Mouse (Mus musculus): ENCODE measurements around the gene Tctex1d4. TPM values are rescaled to one million over a fixed set of nuclear protein-coding genes. Genes with fewer than 3 reads are reported as not detected.

The Tctex1d4 gene
- total and polyA plus RNA-seq, 2 experiments: 0.17 TPM; not detected in 1

- peak within 1 kb of the TSS; percentile 86 for H3K27ac ChIP-seq (replicated peaks; ENCODE audit: insufficient read depth, low read depth, low read length)
- no peaks in the 10 kb centered on the region for H3K27me3 ChIP-seq (ENCODE audit: control insufficient read depth, insufficient read depth, low read length)
- H3K4me1 ChIP-seq (ENCODE audit: control insufficient read depth, insufficient read depth, low read length): peaks cover 10% of the 10 kb centered on the region; the same call in 1 of the 2 replicates
- peak; percentile 33 for DNase-seq (ENCODE audit: extremely low read depth, low read depth, low spot score)
- peak within 1 kb of the TSS; percentile 27 for H3K9ac ChIP-seq (ENCODE audit: low read depth, low read length)
- no peak within 1 kb of the TSS for H3K4me3 ChIP-seq (ENCODE audit: insufficient read depth, low read depth, low read length)
- peaks cover 29% of the 10 kb centered on the region for H3K36me3 ChIP-seq (ENCODE audit: control insufficient read depth, insufficient read depth, low read length)
- 49% methylated on average over 8 of the region's 8 CpGs for WGBS
- no peaks in the 10 kb centered on the region for H3K79me2 ChIP-seq (ENCODE audit: control insufficient read depth, insufficient read depth, low read length)
- TF ChIP-seq POLR2A (IDR thresholded peaks at IDR 0.05; ENCODE audit: extremely low read depth, insufficient read depth, low read length): no peak
Measured at GRCm38 (mm10) chr4:117125348-117125909, 1.2 kb upstream of the Tctex1d4 start, which contains the start of gene Btbd19. Gene Btbd19 (minus strand): TSS chr4:117125725.

GRCm38 (mm10) chr4:117125910-117126674, 502 bp upstream of the Tctex1d4 start:
- peaks cover 35% of the 10 kb centered on the region for H3K36me3 ChIP-seq (ENCODE audit: control insufficient read depth, insufficient read depth, low read length)
- H3K9ac ChIP-seq (ENCODE audit: low read depth, low read length): peak overlapping the region; percentile 27; the same call in 1 of the 2 replicates
- H3K79me2 ChIP-seq (ENCODE audit: control insufficient read depth, insufficient read depth, low read length): no peaks in the 10 kb centered on the region
- H3K27me3 ChIP-seq (ENCODE audit: control insufficient read depth, insufficient read depth, low read length): no peaks in the 10 kb centered on the region
- H3K4me1 ChIP-seq (ENCODE audit: control insufficient read depth, insufficient read depth, low read length): peaks cover 15% of the 10 kb centered on the region; the same call in 1 of the 2 replicates
- H3K4me3 ChIP-seq (ENCODE audit: insufficient read depth, low read depth, low read length): no peak overlapping the region
- WGBS: 43% methylated on average over 15 of the region's 15 CpGs
- peak overlapping the region; percentile 86 for H3K27ac ChIP-seq (replicated peaks; ENCODE audit: insufficient read depth, low read depth, low read length)
- peak; percentile 74 for DNase-seq (ENCODE audit: extremely low read depth, low read depth, low spot score)
- no peak for TF ChIP-seq POLR2A (IDR thresholded peaks at IDR 0.05; ENCODE audit: extremely low read depth, insufficient read depth, low read length)
- no peak for TF ChIP-seq CTCF (IDR thresholded peaks at IDR 0.05; ENCODE audit: low read depth, low read length)

- Histone ChIP-seq H3K27me3 (ENCODE audit: control insufficient read depth, insufficient read depth, low read length) (no peaks in the 10 kb centered on the region), H3K36me3 (ENCODE audit: control insufficient read depth, insufficient read depth, low read length) (peaks cover 48% of the 10 kb centered on the region), H3K4me3 (ENCODE audit: insufficient read depth, low read depth, low read length) (no peak overlapping the region), H3K9ac (ENCODE audit: low read depth, low read length) (no peak overlapping the region), H3K79me2 (ENCODE audit: control insufficient read depth, insufficient read depth, low read length) (peaks cover 1% of the 10 kb centered on the region; the same call in 1 of the 2 replicates), H3K4me1 (ENCODE audit: control insufficient read depth, insufficient read depth, low read length) (peaks cover 20% of the 10 kb centered on the region), H3K27ac (replicated peaks; ENCODE audit: insufficient read depth, low read depth, low read length) (no peak overlapping the region)
- WGBS: 79% methylated on average over 33 of the region's 33 CpGs
- TF ChIP-seq POLR2A (IDR thresholded peaks at IDR 0.05; ENCODE audit: extremely low read depth, insufficient read depth, low read length) (0 out of 2 replicates have a peak, but pooled peaks have one; percentile 1), CTCF (IDR thresholded peaks at IDR 0.05; ENCODE audit: low read depth, low read length) (no peak)
- peak; percentile 24 for DNase-seq (ENCODE audit: extremely low read depth, low read depth, low spot score)
Measured at GRCm38 (mm10) chr4:117127991-117128686, 1.5 kb downstream of the Tctex1d4 start.

- Histone ChIP-seq H3K9ac (ENCODE audit: low read depth, low read length) (peak overlapping the region; percentile 85), H3K79me2 (ENCODE audit: control insufficient read depth, insufficient read depth, low read length) (peaks cover 6% of the 10 kb centered on the region; the same call in 1 of the 2 replicates), H3K27ac (replicated peaks; ENCODE audit: insufficient read depth, low read depth, low read length) (peak overlapping the region; percentile 58; the same call in 1 of the 2 replicates), H3K36me3 (ENCODE audit: control insufficient read depth, insufficient read depth, low read length) (peaks cover 48% of the 10 kb centered on the region), H3K4me3 (ENCODE audit: insufficient read depth, low read depth, low read length) (peak overlapping the region; percentile 29), H3K27me3 (ENCODE audit: control insufficient read depth, insufficient read depth, low read length) (no peaks in the 10 kb centered on the region), H3K4me1 (ENCODE audit: control insufficient read depth, insufficient read depth, low read length) (peaks cover 24% of the 10 kb centered on the region)
- no peak for DNase-seq (ENCODE audit: extremely low read depth, low read depth, low spot score)
- TF ChIP-seq CTCF (IDR thresholded peaks at IDR 0.05; ENCODE audit: low read depth, low read length) (no peak), POLR2A (IDR thresholded peaks at IDR 0.05; ENCODE audit: extremely low read depth, insufficient read depth, low read length) (0 out of 2 replicates have a peak, but pooled peaks have one; percentile 1)
- 54% methylated on average over 6 of the region's 6 CpGs for WGBS
Measured at GRCm38 (mm10) chr4:117130790-117131189, 4.2 kb downstream of the Tctex1d4 start.

- Histone ChIP-seq H3K27me3 (ENCODE audit: control insufficient read depth, insufficient read depth, low read length) (no peaks in the 10 kb centered on the region), H3K9ac (ENCODE audit: low read depth, low read length) (peak overlapping the region; percentile 85), H3K27ac (replicated peaks; ENCODE audit: insufficient read depth, low read depth, low read length) (peak overlapping the region; percentile 58; the same call in 1 of the 2 replicates), H3K4me1 (ENCODE audit: control insufficient read depth, insufficient read depth, low read length) (peaks cover 24% of the 10 kb centered on the region), H3K36me3 (ENCODE audit: control insufficient read depth, insufficient read depth, low read length) (peaks cover 48% of the 10 kb centered on the region), H3K4me3 (ENCODE audit: insufficient read depth, low read depth, low read length) (peak overlapping the region; percentile 82), H3K79me2 (ENCODE audit: control insufficient read depth, insufficient read depth, low read length) (peaks cover 6% of the 10 kb centered on the region; the same call in 1 of the 2 replicates)
- no peak for DNase-seq (ENCODE audit: extremely low read depth, low read depth, low spot score)
- 67% methylated on average over 6 of the region's 6 CpGs for WGBS
- TF ChIP-seq POLR2A (IDR thresholded peaks at IDR 0.05; ENCODE audit: extremely low read depth, insufficient read depth, low read length) (no peak), CTCF (IDR thresholded peaks at IDR 0.05; ENCODE audit: low read depth, low read length) (no peak)
Measured at GRCm38 (mm10) chr4:117131198-117131597, 4.6 kb downstream of the Tctex1d4 start.
